Mouse (Mus musculus) kidney, adult 2 months (tissue): Measurements from ENCODE around the gene Rdh7.

Experiments used
- CTCF ChIP-seq: fragments of 200-500 bp; conservative IDR thresholded peaks from 2 replicates; pipeline ENCODE4 v1.5.1; 2011; ENCODE audit warnings: low read depth, mild to moderate bottlenecking, control low read depth, low read length, moderate library complexity, mixed read lengths; ENCODE audit not compliant: insufficient read depth, insufficient read length
- POLR2A ChIP-seq: fragments of 200-500 bp; IDR thresholded peaks from one replicate; pipeline ENCODE4 v1.6.1; 2011; ENCODE audit warnings: low read depth, low read length, control low read depth

GRCm38 (mm10) chr10:127835292-127835691, 53.3 kb downstream of the Rdh7 start:
- TF ChIP-seq CTCF, result no peak
- TF ChIP-seq POLR2A, result no peak
